Mouse (Mus musculus) mesoderm, embryonic 11.5 days (tissue): ENCODE measurements at regions not wholly inside any gene's neighbourhood (a gene's known extent, or its start where the extent isn't known, plus 50 kb on each side); places are given as distances from the start of the nearest gene placed in this dataset.
A peak's percentile ranks its signal among the peaks of the same experiment; 100 is the strongest.
"Not testable (repeated sequence)": the region's sequence is repeated elsewhere in the genome, so short reads cannot be mapped to it uniquely, and the experiment has no call there.

Experiments
- DNase-seq: peaks from one replicate; pipeline ENCODE4 v3.0.0-alpha.2; 2012; ENCODE audit warnings: low read depth, low spot score

DNA sequence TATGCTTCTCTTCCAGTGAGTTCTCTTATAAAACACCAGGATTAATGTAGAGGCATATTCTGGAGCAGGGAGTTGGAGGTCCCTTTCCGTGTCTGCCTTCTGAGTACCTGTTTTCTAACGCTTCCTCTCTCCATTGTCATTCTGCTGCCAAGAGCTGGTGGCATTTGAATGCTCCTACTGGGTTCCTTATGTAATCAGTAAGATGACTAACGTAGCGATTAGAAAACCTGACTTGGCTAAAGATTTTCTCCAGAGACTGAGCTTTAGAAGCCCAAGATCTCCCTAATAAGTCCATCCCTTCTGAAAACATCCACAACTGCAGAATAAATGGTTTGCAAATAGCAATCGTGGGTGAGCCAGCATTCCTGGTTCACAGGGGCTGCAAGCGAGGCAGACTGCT is 174.5 kb downstream of the Dhx15 start:
- DNase-seq: no peak

DNA sequence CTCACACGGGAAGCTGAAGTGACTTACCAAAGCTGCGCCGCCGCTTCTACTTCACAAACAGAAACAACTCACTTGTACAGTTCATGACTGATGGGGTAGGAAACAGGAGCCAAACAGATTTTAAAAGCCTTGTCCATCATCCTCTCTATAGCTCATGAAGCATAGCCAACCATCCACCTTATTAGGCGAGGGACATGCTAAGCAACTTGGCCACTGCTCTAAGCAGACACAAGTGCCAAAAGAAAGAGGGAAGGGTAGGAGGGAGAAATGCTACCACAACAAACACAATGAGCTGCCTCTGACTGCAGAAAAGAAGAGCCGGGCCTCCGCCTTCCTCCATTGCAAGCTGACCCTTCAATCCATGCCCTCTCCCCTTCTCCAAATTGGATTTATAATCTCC is 179.9 kb downstream of the Dhx15 start:
- no peak for DNase-seq

DNA sequence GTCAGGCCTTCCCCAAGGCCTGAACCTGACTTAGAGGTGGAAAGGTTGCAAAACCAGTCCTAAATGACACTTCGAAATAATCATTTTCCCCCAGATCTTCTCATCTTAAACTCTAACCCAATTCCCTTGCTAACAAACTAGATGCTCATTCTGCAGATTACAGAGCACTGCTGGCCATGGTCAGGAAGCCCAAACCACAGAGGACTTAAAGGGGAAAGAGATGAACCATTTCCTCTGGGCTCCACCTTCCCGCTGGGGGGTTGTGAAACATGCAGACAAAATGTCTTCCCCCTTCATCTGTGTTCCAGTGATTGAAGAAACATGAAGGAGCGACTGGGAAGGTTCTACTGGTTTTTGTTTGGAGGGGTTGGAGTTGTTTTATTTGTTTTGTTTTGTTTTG is 181.4 kb downstream of the Dhx15 start:
- no peak for DNase-seq

DNA sequence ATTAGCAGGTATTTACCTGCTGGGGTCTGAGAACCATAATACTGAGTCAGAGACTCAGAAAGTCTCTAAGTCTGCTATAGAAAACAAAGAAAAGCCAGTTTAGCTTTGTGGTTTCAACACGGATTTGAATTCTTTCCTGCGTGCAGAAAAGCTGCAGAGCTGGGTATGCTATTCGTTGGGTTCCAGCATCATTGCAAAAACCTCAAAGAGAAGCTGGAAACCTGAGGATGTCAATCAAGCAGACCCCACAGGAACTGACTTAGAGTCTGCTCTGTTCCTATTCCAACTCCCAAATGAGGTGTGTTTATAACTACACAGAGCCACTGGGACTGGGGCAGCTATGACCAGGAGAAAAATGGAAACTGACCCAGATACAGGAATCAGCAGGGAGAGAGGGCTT is 183.5 kb downstream of the Dhx15 start:
- no peak for DNase-seq

DNA sequence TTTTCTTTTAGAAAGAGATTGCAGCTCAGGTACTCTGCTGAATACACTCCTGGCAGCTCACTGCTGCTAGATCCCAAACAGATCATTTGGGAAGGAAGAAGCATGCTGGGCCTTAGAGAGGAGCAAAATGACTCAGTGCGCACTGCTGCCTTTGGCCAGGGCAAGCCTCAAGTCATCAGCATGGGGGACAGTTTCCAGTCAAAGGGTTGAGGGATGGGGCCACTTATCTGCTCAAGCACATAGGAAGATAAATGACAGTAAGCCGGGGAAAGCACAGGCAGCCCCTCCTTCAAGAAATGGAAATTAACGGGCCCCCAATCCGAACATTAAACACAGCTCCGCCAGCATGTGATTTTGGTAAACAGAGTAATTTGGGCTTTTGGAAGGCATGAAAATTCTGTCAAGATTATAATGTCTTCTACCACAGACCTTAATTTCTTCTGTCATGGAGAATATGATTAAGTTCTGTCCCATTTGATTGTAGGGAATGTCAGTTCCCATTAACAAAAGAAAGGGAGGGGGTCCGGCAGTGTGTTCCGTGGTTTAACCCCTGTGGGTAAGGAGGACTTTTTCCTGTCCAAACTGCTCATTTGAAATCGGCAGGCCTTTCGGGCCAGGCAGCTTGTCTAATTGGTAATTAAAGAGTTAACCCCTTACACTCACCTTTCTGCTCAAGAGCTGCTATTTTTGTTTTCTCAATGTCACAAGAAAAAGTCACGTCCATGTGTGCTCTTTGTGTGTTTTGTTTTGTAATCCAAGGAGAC is 199.3 kb downstream of the Dhx15 start:
- DNase-seq: no peak

DNA sequence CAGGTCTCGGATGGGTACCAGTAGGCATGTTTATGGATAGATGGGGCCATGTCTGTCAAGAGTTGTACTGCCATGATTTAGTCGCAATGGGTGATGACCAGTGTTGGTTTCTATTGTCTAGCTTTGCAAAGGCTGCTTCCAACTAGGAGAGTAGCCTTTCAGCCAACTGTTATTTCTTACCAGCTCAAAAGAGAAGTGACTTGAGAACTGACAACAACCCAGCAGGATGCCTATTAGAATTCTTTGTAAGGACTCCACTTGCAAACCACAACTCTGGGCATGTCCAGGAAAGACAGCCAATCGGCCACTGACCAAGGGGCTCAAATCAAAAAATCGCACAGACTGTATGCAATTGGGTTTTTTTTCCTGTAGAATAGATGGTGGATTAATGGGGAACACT is 200.9 kb downstream of the Dhx15 start:
- peak; percentile 20 for DNase-seq

DNA sequence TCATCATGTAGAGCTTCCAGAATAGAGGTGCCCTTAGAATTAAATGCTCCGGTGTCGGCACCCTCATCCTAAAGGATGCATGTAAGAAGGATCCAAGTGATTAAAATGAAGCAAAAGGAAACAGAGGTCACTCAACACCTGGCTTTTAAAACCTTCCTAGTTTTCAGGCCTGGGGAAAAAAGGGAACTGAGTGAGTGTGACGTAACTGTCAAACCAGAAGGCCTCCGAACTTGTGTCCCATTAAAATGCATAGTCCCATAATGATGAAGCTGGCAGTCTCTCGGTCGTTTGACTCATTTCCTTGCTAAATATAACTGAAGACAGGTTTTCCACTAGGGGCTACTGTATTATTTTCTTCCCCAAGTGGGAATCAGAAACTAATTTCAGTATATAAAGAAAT is 201.4 kb downstream of the Dhx15 start:
- no peak for DNase-seq

DNA sequence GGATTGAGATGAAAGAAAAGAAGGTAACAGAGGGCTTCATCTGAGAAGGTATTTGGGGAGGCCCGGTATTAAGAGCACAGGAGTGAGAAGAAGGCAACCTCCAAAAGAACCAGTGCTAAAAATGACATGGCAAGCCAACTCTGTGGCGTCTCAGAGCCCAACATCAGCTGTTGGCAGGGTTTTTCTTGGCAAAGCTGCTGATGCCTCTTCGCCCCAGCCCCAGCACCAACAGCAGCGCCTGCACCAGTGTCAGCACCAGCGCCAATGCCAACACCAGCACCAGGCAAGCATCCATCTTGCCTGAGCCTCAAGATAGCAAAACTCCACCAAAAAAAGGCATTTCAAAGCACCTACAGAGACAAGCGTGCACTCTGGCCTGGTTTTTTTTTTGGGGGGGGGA is 205.3 kb downstream of the Dhx15 start:
- no peak for DNase-seq

DNA sequence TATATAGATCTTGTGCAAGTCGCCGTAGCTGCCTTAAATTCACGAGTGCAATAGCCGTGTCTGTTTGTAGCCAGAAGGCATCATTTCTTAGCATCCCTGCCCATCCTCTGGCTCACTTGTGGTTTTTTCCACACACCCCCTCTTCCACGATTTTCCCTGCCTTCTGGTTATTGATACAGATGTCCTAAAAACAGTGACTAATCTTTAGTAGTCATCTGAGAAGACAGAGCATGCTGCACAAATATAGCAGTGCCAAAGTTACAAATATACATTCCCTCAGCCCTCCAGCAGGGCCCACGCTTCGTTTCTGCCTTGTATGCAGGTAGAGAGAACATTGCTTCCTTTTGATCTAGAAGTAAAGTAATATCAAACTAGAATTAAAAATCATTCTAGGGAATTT is 207.5 kb downstream of the Dhx15 start:
- no peak for DNase-seq

DNA sequence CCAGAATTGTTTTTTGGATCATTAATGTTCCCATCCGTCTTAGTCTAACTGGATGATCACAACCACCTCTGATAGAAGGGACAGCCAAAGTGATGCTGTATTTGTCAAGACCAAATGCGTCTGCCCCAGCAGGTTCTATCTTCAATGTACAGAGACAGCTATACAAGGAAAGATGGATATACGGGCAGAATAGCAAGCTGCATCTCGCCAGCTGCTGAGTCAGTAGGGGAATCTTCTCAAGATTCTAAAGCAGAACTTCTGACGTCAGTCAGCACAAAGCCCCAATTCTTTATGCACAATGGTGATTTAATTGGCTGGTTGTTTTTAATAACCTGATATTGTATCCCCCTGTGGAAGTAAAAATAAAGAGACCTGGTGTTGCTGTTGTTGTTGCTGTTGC is 209.4 kb downstream of the Dhx15 start:
- DNase-seq: no peak

DNA sequence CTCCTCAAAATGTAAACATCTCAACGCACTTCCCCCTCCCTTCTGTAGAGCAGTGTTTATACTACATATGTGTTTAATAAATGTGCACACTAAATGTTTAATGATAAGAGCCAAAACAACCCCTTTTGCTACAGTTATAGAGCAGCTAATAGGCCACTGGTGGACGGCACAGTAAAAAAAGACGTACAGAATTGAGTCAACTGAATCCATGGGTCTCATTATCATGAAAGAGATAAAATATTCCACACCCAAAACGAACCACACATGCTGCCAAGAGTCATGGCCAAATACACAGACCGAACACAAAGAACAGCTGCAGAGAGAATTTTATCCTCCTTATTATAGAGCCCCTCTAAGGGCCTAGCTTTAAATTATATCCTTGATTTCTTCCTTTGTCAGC is 237.8 kb downstream of the Dhx15 start:
- DNase-seq: no peak

DNA sequence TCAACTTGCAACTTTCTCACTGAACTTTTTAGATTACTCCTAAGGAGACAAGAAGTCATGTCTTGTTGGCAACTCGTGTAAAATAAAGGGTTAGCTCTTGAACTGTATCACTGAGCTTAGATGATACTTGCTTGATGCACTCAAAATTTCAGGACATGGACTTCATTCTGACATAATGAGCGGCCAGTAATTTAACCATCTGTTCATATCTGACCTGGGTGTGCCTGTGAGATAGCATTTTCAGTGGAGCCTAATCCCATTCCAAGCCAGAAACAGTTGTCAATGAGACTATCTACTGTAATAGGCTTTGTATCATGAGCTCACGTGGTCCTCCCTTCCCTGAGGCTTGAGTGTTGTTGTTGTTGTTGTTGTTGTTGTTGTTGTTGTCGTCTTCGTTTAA is 240.3 kb downstream of the Dhx15 start:
- DNase-seq: no peak

DNA sequence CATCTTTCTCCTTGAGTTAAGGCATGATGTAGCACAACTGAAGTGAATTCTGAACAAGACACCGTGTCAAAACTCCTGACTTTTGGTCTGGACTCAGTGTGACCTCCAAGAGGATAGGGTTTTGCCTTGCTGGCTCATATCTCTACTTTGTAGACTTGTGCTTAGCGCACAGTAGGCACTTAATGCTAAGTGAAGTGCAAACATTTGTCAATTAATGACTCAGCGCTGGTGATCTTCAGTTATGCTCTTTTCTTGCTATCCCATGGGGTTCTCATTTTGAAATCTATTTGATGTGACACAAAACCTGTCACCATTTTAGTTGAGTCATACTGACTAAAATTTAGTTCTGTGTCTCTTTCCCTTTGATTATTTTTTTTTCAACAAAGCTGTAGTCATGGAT is 244.3 kb downstream of the Dhx15 start:
- DNase-seq: no peak

DNA sequence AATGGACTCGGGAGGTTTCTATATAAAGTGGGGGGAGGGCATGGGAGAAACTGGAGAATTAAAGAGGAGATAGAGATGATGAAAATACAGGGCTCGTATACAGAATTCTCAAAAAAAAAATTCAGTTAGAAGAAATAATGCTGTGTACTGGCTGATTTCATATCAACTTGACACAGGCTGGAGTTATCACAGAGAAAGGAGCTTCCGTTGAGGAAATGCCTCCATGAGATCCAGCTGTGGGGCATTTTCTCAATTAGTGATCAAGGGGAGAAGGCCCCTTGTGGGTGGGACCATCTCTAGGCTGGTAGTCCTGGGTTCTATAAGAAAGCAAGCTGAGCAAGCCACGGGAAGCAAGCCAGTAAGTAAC is 248.4 kb downstream of the Dhx15 start:
- not testable (repeated sequence) for DNase-seq

DNA sequence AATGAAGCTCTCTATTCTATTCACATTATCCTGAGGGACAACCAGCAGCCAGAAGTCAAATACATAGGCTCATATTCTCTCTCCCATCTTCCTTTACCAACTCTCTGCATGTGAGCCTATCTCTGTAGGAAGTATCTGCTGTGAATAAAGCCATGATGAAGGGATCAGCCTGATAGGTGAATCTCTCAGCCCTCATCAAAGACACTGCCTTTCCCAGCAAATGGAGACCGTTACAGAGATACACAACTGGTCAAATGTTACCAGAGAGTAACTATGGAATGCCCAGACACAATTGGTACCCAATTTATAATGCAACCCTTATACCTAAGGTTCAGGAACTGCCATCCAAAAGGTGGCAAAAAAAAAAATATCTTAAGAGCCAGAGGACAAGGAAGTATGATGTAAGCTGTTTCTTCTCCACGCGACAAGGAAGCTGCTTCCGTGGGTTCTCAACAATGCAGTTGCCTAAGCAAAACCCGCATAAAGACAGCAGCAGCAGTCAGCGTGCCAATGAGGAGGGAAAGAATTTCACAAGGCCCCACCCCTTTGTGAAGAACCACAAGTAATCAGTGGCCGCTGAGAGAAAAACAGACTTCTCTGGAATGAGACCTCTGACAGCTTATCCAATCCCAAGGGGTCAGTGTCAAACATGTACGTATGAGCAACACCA is 248.9 kb downstream of the Dhx15 start:
- peak; percentile 30 for DNase-seq

DNA sequence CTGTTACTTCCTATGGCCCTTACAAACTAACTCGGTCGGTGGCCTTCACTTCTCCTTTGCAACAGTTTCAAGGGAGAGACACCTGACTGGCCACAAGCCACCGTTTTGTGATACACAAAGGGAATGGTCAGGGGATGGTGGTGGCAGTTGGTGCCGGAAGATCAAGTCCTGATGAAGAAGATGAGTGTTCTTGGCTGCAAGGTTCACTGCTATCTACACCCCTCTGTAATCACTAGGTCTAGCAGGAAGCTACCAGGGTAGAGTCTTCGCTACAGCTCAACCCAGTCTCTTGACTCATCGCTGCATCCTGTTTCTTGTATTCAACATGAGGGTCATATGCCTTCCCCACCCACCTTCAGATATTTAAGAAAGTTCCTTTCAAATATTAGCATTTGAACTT is 251.5 kb downstream of the Dhx15 start:
- no peak for DNase-seq

DNA sequence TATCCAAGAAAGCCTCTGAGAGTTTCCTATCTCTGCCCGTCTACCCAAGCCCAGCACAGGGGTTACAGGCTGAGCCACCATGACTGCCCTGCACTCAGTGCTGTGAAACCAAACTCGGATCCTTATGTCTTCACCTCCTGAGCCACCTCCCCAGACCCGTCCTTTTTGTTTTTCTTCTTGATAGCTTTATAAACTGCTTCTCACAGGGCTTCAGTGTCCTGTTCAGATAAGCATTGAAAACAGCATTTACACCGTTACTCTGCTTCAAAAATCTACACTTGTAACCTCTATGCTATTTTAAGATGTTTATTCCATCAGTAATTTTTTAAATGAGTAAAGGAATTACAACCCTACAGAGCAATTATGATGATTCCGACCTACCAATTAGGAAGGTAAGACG is 253.0 kb downstream of the Dhx15 start:
- no peak for DNase-seq

DNA sequence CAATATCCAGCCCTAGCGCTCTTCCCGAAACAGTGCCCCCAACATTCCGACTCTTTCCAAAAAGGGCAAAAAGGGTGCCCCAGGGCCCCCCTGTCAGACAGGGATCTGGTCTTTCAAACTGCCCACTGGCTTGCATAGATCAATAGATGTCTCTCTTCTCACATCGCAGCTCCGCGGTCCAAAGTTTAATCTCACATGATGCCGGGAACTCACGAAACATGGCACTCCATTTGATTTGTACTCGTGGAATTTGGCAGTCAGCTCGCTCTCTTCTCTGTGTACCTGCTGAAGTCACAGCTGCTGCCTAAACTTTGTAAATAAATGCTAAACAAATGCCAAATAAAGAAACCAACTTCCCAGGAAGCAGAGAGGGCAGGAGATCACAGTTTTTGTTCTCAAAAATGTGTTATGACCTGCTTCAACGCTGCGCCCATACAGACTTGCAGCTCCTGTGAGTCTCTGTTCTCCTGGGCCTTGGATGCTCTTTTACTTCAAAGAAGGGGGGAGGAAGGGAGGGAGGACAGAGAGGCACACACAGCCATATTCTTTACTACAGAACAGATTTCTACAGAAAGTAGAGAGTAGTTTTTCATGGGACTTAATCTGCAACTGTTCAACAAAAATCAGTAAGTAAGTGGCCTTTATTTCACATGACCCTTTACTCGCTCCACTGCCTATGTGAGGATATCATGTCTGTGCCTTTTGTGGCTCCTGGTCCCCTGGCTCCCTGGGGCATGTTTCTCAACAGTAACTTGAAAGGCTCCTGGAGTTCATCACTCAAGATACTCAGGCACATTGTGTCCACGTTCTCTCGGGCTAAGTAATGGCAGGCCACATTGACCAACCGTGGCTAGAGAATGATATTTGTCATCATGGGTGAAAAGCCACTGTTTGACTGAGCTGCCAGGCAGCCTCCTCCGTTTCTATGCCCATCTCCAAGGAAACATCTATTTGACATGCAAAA is 254.6 kb downstream of the Dhx15 start:
- peak; percentile 6 for DNase-seq

DNA sequence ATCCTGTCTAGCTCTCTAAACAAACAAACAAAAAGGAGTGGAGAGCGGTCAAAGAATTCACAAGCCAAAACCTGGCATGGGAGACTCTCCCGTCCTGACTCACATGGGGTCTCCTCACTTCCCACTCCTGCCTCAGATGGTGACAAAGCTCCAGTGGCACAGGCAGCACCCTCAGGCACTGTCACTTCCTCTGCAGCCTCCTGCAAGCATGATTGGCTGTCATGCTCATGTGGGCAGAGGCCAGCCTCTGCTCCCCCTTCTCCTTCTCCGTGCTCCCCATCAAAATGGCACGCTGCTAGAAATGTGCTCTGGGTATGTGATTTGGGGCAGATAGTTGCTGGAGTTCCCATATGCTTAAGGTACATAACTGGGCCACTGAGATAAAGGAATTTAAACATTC is 255.4 kb downstream of the Dhx15 start:
- DNase-seq: no peak

DNA sequence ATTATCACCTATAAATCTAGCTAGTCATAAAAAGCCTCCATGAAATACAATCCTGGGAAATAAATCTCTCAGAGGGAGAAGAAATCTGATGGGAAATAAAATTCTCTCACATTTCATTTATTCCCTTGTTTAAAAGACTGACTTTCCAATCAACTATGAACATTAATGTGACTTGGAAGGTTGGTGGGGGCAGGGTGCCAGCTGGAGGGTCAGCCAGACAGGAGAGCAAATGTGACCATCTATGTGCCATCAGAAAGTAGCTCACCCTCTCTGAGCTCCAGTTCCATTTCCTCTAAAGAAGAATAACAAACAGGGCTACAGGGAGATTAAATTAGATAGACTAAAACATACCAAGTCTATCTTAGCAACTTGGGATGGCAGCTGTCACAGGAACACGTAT is 257.0 kb downstream of the Dhx15 start:
- no peak for DNase-seq

DNA sequence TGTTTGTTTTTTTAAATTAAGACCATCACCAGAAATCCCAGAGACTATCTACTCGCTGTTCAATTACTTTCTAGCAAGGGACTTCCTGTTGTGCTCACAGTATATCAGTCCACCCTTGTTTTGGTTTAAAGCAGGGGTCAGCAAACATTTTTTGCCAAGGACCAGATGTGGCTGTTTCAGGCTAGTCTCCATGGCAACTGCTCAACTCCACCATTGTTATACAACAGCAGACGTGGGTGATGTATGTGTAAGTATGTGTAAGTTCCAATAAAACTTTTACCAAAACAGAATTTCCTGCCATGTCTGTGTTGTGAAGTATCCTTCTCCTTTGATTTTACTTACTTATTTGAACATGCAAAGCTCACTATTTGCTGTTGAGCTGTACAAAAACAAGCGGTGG is 259.9 kb downstream of the Dhx15 start:
- DNase-seq: no peak

DNA sequence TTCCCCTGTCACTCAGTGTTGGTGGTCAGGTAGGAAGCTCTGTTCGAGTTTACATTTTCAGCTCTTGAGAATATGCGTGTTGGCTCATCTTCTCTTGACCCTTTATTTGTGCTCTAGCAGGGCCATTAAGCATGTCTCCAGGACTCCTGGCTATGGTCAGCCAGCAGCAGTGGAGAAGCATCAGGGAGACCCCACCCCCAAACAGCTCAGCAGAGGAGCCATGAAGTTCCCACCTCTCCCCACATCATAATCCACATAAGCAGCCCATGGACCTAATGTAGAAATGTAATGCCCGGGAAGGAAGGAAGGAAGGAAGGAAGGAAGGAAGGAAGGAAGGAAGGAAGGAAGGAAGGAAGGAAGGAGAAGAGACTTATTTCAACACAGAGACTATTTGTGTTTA is 261.5 kb downstream of the Dhx15 start:
- no peak for DNase-seq

DNA sequence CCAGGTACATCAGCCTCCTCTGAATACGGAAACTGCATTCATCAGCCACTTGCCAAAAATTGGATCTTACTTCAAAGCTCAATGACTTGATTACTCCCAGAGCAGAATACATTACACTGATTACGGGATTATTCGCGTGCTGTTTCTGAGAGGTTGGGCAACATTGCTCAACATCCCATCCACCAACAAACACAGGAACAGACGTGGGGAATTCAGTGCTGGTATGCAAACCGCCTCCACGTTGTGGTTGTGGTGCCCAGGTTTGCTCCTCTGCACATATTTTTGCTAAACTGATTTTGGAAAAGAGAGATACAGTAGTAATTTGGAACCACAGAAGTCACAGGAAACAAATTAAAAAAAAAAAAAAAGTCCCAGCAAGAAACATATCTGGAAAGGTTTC is 266.9 kb downstream of the Dhx15 start:
- no peak for DNase-seq
